In genomic region chr5:66676457-66677117, GRCm38 (mm10) we compare ENCODE assay signal across 8 mouse cellular contexts. TPM values are rescaled to one million over a fixed set of nuclear protein-coding genes. Genes with fewer than 3 reads are reported as not detected.
DNase-seq lines count a peak whose midpoint lies in the region; ATAC-seq and TF ChIP-seq lines count a peak whose summit lies in the region.

No protein-coding gene starts in this region.

- WGBS in embryonic facial prominence, embryonic 14.5 days = under 1% methylated on average over 32 of the region's 51 CpGs
- under 1% methylated on average over 51 of the region's 51 CpGs for WGBS in lung, embryonic 16.5 days

- intact Hi-C loops in heart, postnatal 10 days (cut with DNase I) = no loop called here

- no peak for TF ChIP-seq POLR2A in ES-Bruce4 (IDR thresholded peaks at IDR 0.05; ENCODE audit: insufficient read depth, low read length)

- H3K4me1 ChIP-seq in ES-Bruce4 (ENCODE audit: control insufficient read depth, insufficient read depth, low read length) = peaks cover 3% of the 10 kb centered on the region
- H3K4me1 ChIP-seq in embryonic facial prominence, embryonic 14.5 days (ENCODE audit: control insufficient read depth, insufficient read depth, low read length) = peaks cover 6% of the 10 kb centered on the region
- peaks cover 12% of the 10 kb centered on the region for H3K4me1 ChIP-seq in lung, embryonic 16.5 days (replicated peaks; ENCODE audit: control insufficient read depth, insufficient read depth, low read length)

- H3K27me3 ChIP-seq in ES-Bruce4 (ENCODE audit: control insufficient read depth, insufficient read depth, low read length, poor library complexity, severe bottlenecking) = no peaks in the 10 kb centered on the region
- H3K27me3 ChIP-seq in embryonic facial prominence, embryonic 14.5 days (replicated peaks; ENCODE audit: control insufficient read depth, insufficient read depth, low read length) = peaks cover 35% of the 10 kb centered on the region
- H3K27me3 ChIP-seq in lung, embryonic 16.5 days (ENCODE audit: control insufficient read depth, insufficient read depth, low read depth, low read length) = peaks cover 34% of the 10 kb centered on the region

- H3K9me3 ChIP-seq in ES-Bruce4 (replicated peaks; ENCODE audit: control insufficient read depth, insufficient read depth, low read length, poor library complexity, severe bottlenecking) = no peaks in the 10 kb centered on the region
- H3K9me3 ChIP-seq in embryonic facial prominence, embryonic 14.5 days (ENCODE audit: control insufficient read depth, low read length) = no peaks in the 10 kb centered on the region
- no peaks in the 10 kb centered on the region for H3K9me3 ChIP-seq in lung, embryonic 16.5 days (ENCODE audit: control insufficient read depth, low read length)

- peak overlapping the region; percentile 50 for H3K9ac ChIP-seq in ES-Bruce4 (ENCODE audit: low read depth, poor library complexity, severe bottlenecking)
- H3K9ac ChIP-seq in embryonic facial prominence, embryonic 14.5 days (ENCODE audit: low read depth, low read length) = peak overlapping the region; percentile 59
- peak overlapping the region; percentile 56 for H3K9ac ChIP-seq in lung, embryonic 16.5 days (ENCODE audit: low read length)

- peak; percentile 66 for DNase-seq in adrenal gland, postnatal 14 days
- DNase-seq in embryonic facial prominence, embryonic 14.5 days (ENCODE audit: low spot score) = peak; percentile 60
- peak; percentile 20 to 36 for DNase-seq in heart, postnatal 10 days
- peak; percentile 80 for DNase-seq in layer of hippocampus, adult 9-11 months
- peak; percentile 90 to 91 for DNase-seq in right cerebral cortex, postnatal 10 days (ENCODE audit: low spot score in 2 of 2)
- no peak for DNase-seq in natural killer cell, adult 2 months (ENCODE audit: low spot score in 2 of 2)

- peak; percentile 80 for ATAC-seq in embryonic facial prominence, embryonic 14.5 days (ENCODE audit: low read depth)
- ATAC-seq in lung, embryonic 16.5 days (ENCODE audit: low read depth) = peak; percentile 75

- no peak overlapping the region for H3K27ac ChIP-seq in ES-Bruce4 (ENCODE audit: insufficient read depth, low read length)
- no peak overlapping the region for H3K27ac ChIP-seq in embryonic facial prominence, embryonic 14.5 days (replicated peaks; ENCODE audit: low read depth, low read length)
- H3K27ac ChIP-seq in lung, embryonic 16.5 days (ENCODE audit: low read length) = no peak overlapping the region

- peak overlapping the region; percentile 99 for H3K4me2 ChIP-seq in embryonic facial prominence, embryonic 14.5 days (ENCODE audit: low read depth, low read length)
- H3K4me2 ChIP-seq in lung, embryonic 16.5 days (ENCODE audit: low read depth, low read length) = peak overlapping the region; percentile 99

- H3K36me3 ChIP-seq in ES-Bruce4 (ENCODE audit: control insufficient read depth, insufficient read depth, low read length, poor library complexity, severe bottlenecking) = peaks cover 21% of the 10 kb centered on the region
- H3K36me3 ChIP-seq in embryonic facial prominence, embryonic 14.5 days (ENCODE audit: control insufficient read depth, insufficient read depth, low read length) = no peaks in the 10 kb centered on the region
- no peaks in the 10 kb centered on the region for H3K36me3 ChIP-seq in lung, embryonic 16.5 days (ENCODE audit: control insufficient read depth, insufficient read depth, low read length)

- H3K4me3 ChIP-seq in ES-Bruce4 (ENCODE audit: low read depth, low read length) = peak overlapping the region; percentile 82
- peak overlapping the region; percentile 57 for H3K4me3 ChIP-seq in embryonic facial prominence, embryonic 14.5 days (ENCODE audit: low read depth, low read length)
- H3K4me3 ChIP-seq in lung, embryonic 16.5 days (ENCODE audit: low read length) = peak overlapping the region; percentile 61

- no peak for TF ChIP-seq CTCF in ES-Bruce4 (IDR thresholded peaks at IDR 0.05; ENCODE audit: low read depth, low read length)

- peak; percentile 30; the same call in 1 of the 2 replicates for TF ChIP-seq EP300 in ES-Bruce4 (IDR thresholded peaks at IDR 0.05; ENCODE audit: insufficient read depth, low read depth, low read length)

RNA-seq across cellular contexts. Expression of gene Uchl1, which starts 0.7 kb away (rescaled TPM):
- polyA plus RNA-seq in ES-Bruce4 (2011; ENCODE audit: insufficient read depth, insufficient read length, low read depth, missing spikeins) = 53.0 and 54.8 TPM in 2 replicates
- 72.4 and 110 TPM in 2 replicates for total RNA-seq in adrenal gland, postnatal 14 days (2021)
- polyA plus RNA-seq in embryonic facial prominence, embryonic 14.5 days (2014; fragmentation: Nextera tagmentation; extraction: Ambion mirVana) = 142 TPM in 2 replicates
- 10 to 100 TPM; 19.6 to 21.5 TPM for total RNA-seq in heart, postnatal 10 days (2021)
- polyA plus RNA-seq in lung, embryonic 16.5 days (2015; fragmentation: Nextera tagmentation; extraction: Ambion mirVana) = 59.2 and 62.0 TPM in 2 replicates

RNA-seq across cellular contexts. Expression of gene Apbb2, which starts 58.0 kb away (rescaled TPM):
- polyA plus RNA-seq in ES-Bruce4 (2011; ENCODE audit: insufficient read depth, insufficient read length, low read depth, missing spikeins) = 37.8 and 39.0 TPM in 2 replicates
- 54.6 and 59.9 TPM in 2 replicates for total RNA-seq in adrenal gland, postnatal 14 days (2021)
- polyA plus RNA-seq in embryonic facial prominence, embryonic 14.5 days (2014; fragmentation: Nextera tagmentation; extraction: Ambion mirVana) = 39.8 and 47.9 TPM in 2 replicates
- total RNA-seq in heart, postnatal 10 days (2021) = 10 to 100 TPM; 67.6 to 69.2 TPM
- polyA plus RNA-seq in lung, embryonic 16.5 days (2015; fragmentation: Nextera tagmentation; extraction: Ambion mirVana) = 56.7 and 57.0 TPM in 2 replicates

Comparison
In these comparisons a context has a peak if more than half of its experiments do, and no peak if none do; other contexts are left out.
1. DNase-seq: peak in adrenal gland, postnatal 14 days (single experiment), embryonic facial prominence, embryonic 14.5 days (single experiment), heart, postnatal 10 days (2 of 2), layer of hippocampus, adult 9-11 months (single experiment) and right cerebral cortex, postnatal 10 days (2 of 2); none in natural killer cell, adult 2 months (0 of 2).
2. Peak in every context shown above with its lines, with median percentiles within 50 percentile points of each other: H3K4me3 ChIP-seq and H3K9ac ChIP-seq.